Mouse (Mus musculus) heart, adult 2 months (tissue): Measurements from ENCODE around the gene Scn3a. TPM values are rescaled to one million over a fixed set of nuclear protein-coding genes. Genes with fewer than 3 reads are reported as not detected.

ENCODE experiments used
- DNase-seq, 2 experiments: peaks; one replicate each; pipeline ENCODE4 v3.0.0; 2021
- H3K27ac ChIP-seq: fragments of 200-600 bp; 2 replicates; pipeline ENCODE4 v1.8.1; 2022
- H3K27me3 ChIP-seq: fragments of 200-500 bp; 2 replicates; pipeline ENCODE4 v1.6.1; 2012; ENCODE audit warnings: mild to moderate bottlenecking, low read length, inconsistent platforms, mixed read lengths; ENCODE audit not compliant: control insufficient read depth, insufficient read depth
- H3K36me3 ChIP-seq: fragments of 200-500 bp; 2 replicates; pipeline ENCODE4 v1.6.1; 2012; ENCODE audit warnings: low read length, inconsistent platforms; ENCODE audit not compliant: control insufficient read depth, insufficient read depth
- H3K4me1 ChIP-seq: fragments of 200-500 bp; 2 replicates; pipeline ENCODE4 v1.6.1; 2011; ENCODE audit warnings: low read length; ENCODE audit not compliant: control insufficient read depth, insufficient read depth
- H3K4me3 ChIP-seq: fragments of 200-600 bp; 2 replicates; pipeline ENCODE4 v1.8.1; 2022
- H3K79me2 ChIP-seq: fragments of 200-500 bp; replicated peaks from 2 replicates; pipeline ENCODE4 v1.6.1; 2012; ENCODE audit warnings: mild to moderate bottlenecking, inconsistent platforms, low read length, moderate library complexity, mixed read lengths; ENCODE audit not compliant: control insufficient read depth, insufficient read depth
- H3K9ac ChIP-seq: fragments of 200-500 bp; 2 replicates; pipeline ENCODE4 v1.6.1; 2012; ENCODE audit warnings: low read depth, mild to moderate bottlenecking, control low read depth, inconsistent platforms, low read length, mixed read lengths
- CTCF ChIP-seq: fragments of 200-600 bp; IDR thresholded peaks from 2 replicates; pipeline ENCODE4 v1.8.1; 2022; ENCODE audit warnings: antibody characterized with exemption, mild to moderate bottlenecking, moderate library complexity
- EP300 ChIP-seq: fragments of 200-500 bp; IDR thresholded peaks from 2 replicates; pipeline ENCODE4 v1.6.1; 2011; ENCODE audit warnings: low read depth, low read length, control low read depth; ENCODE audit not compliant: insufficient read depth
- POLR2A ChIP-seq: fragments of 200-500 bp; IDR thresholded peaks from 2 replicates; pipeline ENCODE4 v1.6.1; 2011; ENCODE audit warnings: mild to moderate bottlenecking, low read depth, low read length, control low read depth; ENCODE audit not compliant: insufficient read depth
- WGBS: fragments of 180-500 bp; shearing (Covaris S2); methylation state at CpG from one replicate; pipeline ENCODE4 v1.1.7; 2018; 5-methylcytosine and 5-hydroxymethylcytosine counted together
- intact Hi-C: fragments of 180-260 bp; cut with DNase I; formaldehyde crosslinking; loops from one replicate; pipeline ENCODE4 v1.15.1; 2025
- polyA plus RNA-seq: library from polyadenylated mRNA; depleted of rRNA; stranded (reverse); fragments of >200 nt; gene quantifications from 2 replicates; pipeline ENCODE4 v1.2.3, GENCODE M21; 2012
- total RNA-seq, 2 experiments: library from RNA; stranded (reverse); gene quantifications; 2 replicates each; pipeline ENCODE4 v1.2.3; 2021

Gene Scn3a
- total and polyA plus RNA-seq, 3 experiments = 0.41 to 2.5 (median 1.3) TPM

GRCm38 (mm10) chr2:65532127-65532854, 35.1 kb downstream of the Scn3a start:
- Histone ChIP-seq H3K27ac (no peak overlapping the region), H3K36me3 (no peaks in the 10 kb centered on the region), H3K4me1 (no peaks in the 10 kb centered on the region), H3K27me3 (no peaks in the 10 kb centered on the region), H3K79me2 (no peaks in the 10 kb centered on the region), H3K9ac (no peak overlapping the region), H3K4me3 (no peak overlapping the region)
- intact Hi-C loops = no loop called here
- TF ChIP-seq EP300 (no peak), POLR2A (no peak), CTCF (no peak)
- 88% methylated on average over 10 of the region's 10 CpGs for WGBS
- DNase-seq = no peak

DNA sequence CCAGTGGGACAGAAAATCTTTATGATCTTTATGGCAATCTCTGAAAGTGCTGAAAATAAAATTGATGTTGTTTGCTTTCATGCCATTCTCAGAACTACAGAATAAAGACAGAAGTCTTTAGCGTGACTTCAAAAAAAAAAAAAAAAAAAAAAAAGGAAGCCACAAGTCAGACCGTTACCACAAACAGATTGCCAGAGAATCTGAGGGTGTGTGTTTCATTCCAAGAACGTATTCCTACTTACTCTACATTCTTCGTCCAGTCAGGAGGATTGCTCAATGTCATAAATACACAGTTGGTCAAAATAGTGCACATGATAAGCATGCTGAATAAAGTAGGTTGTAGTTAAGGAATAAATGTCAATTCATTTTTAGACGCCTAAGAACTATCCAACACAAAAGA, 38.3 kb downstream of the Scn3a start:
- no peak overlapping the region for H3K4me3 ChIP-seq
- H3K27ac ChIP-seq = no peak overlapping the region
- DNase-seq = no peak
- H3K36me3 ChIP-seq = no peaks in the 10 kb centered on the region
- H3K9ac ChIP-seq = no peak overlapping the region
- intact Hi-C loops = no loop called here
- H3K4me1 ChIP-seq = no peaks in the 10 kb centered on the region
- no peaks in the 10 kb centered on the region for H3K79me2 ChIP-seq
- TF ChIP-seq CTCF (no peak), EP300 (no peak), POLR2A (no peak)
- 48% methylated on average over 5 of the region's 5 CpGs for WGBS
- no peaks in the 10 kb centered on the region for H3K27me3 ChIP-seq

DNA sequence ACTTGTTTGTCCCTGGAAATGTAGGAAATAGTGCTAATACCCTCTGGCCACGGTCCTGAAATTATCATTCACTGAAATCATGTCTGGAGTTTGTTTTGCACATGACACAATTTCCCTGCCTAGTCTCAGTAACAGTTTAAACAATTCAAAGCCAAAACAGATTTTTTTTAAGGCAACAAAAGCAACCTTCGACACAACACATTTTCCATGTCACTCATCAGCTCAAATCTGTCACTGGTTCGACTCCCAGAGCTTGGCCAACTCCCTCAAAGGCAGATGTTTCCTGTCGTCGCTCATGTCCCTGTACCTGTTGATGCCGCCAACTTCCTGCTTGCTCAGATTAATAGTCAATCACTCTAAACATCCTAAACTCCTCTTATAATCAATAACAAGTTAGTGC, 50.7 kb downstream of the Scn3a start:
- Histone ChIP-seq H3K27ac (no peak overlapping the region), H3K27me3 (no peaks in the 10 kb centered on the region), H3K36me3 (no peaks in the 10 kb centered on the region), H3K79me2 (no peaks in the 10 kb centered on the region), H3K4me1 (no peaks in the 10 kb centered on the region), H3K9ac (no peak overlapping the region), H3K4me3 (no peak overlapping the region)
- no peak for DNase-seq
- WGBS = 28% methylated on average over 6 of the region's 6 CpGs
- TF ChIP-seq EP300 (no peak), CTCF (no peak), POLR2A (no peak)
- intact Hi-C loops = no loop called here

GRCm38 (mm10) chr2:65508217-65508616, 59.2 kb downstream of the Scn3a start:
- intact Hi-C loops = no loop called here
- Histone ChIP-seq H3K27ac (no peak overlapping the region), H3K36me3 (no peaks in the 10 kb centered on the region), H3K4me3 (no peak overlapping the region), H3K27me3 (no peaks in the 10 kb centered on the region), H3K4me1 (no peaks in the 10 kb centered on the region), H3K9ac (no peak overlapping the region), H3K79me2 (no peaks in the 10 kb centered on the region)
- no peak for TF ChIP-seq EP300
- no peak for TF ChIP-seq CTCF
- WGBS = 81% methylated on average over 12 of the region's 12 CpGs
- no peak for DNase-seq

GRCm38 (mm10) chr2:65490450-65490849, 77.0 kb downstream of the Scn3a start:
- 75% methylated on average over 9 of the region's 9 CpGs for whole genome bisulfite sequencing
- TF ChIP-seq EP300 = no peak
- no peak for TF ChIP-seq CTCF
- TF ChIP-seq POLR2A = no peak
- no peak for DNase-seq
- no peaks in the 10 kb centered on the region for H3K27me3 ChIP-seq
- no peaks in the 10 kb centered on the region for H3K36me3 ChIP-seq
- H3K79me2 ChIP-seq = no peaks in the 10 kb centered on the region
- no peaks in the 10 kb centered on the region for H3K4me1 ChIP-seq
- intact Hi-C loops = no loop called here
- H3K4me3 ChIP-seq = no peak overlapping the region
- no peak overlapping the region for H3K9ac ChIP-seq
- H3K27ac ChIP-seq = no peak overlapping the region

DNA sequence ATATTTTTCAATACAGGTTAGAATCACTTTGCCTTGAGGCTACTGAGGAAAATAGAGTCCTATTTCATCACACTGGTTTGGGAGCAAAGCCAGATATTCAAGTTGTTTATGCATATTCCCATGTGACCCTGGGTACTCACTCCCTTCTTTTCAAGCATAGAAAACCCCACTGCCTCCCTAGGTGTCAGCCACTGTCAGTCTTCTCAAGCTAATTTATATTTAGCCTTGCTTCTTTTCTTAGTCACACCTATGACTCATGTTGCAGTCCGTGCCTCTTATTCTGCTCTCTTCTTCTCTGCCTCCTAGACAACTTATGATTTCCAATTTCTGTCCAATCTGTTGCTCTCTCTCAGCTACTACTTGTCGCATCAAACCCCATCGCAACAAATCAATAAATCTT, 84.0 kb downstream of the Scn3a start:
- Histone ChIP-seq H3K4me3 (no peak overlapping the region), H3K9ac (no peak overlapping the region), H3K27me3 (no peaks in the 10 kb centered on the region), H3K27ac (no peak overlapping the region), H3K36me3 (no peaks in the 10 kb centered on the region), H3K4me1 (no peaks in the 10 kb centered on the region), H3K79me2 (no peaks in the 10 kb centered on the region)
- 66% methylated on average over 3 of the region's 3 CpGs for WGBS
- intact Hi-C loops = no loop called here
- no peak for TF ChIP-seq CTCF
- TF ChIP-seq POLR2A = no peak
- TF ChIP-seq EP300 = no peak
- no peak for DNase-seq
